Mouse (Mus musculus) heart, embryonic 13.5 days (tissue): ENCODE data around the gene Rgcc. TPM values are rescaled to one million over a fixed set of nuclear protein-coding genes. Genes with fewer than 3 reads are reported as not detected.

ENCODE experiments used
- ATAC-seq: fragments of 200-750 bp; cut with Nextera tagmentation; 2 replicates; pipeline ENCODE4 v1.8.0; 2017; ENCODE audit warnings: moderate TSS enrichment; ENCODE audit not compliant: insufficient number of reproducible peaks, low FRiP score, low TSS enrichment; ENCODE audit errors: extremely low read depth
- H3K27ac ChIP-seq: fragments of 300-500 bp; sonication (generic); replicated peaks from 2 replicates; pipeline ENCODE4 v1.5.1; 2015; ENCODE audit warnings: moderate library complexity, mild to moderate bottlenecking, inconsistent platforms
- H3K27me3 ChIP-seq: fragments of 300-500 bp; sonication (generic); replicated peaks from 2 replicates; pipeline ENCODE4 v1.6.1; 2015; ENCODE audit warnings: mild to moderate bottlenecking, inconsistent platforms
- H3K36me3 ChIP-seq: fragments of 300-500 bp; sonication (generic); 2 replicates; pipeline ENCODE4 v1.6.1; 2015; ENCODE audit warnings: mild to moderate bottlenecking, inconsistent platforms
- H3K4me1 ChIP-seq: fragments of 300-500 bp; sonication (generic); 2 replicates; pipeline ENCODE4 v1.6.1; 2015; ENCODE audit warnings: inconsistent platforms
- H3K4me2 ChIP-seq: fragments of 300-500 bp; sonication (generic); 2 replicates; pipeline ENCODE4 v1.6.1; 2015; ENCODE audit warnings: inconsistent platforms, mild to moderate bottlenecking, moderate library complexity
- H3K4me3 ChIP-seq: fragments of 300-500 bp; sonication (generic); 2 replicates; pipeline ENCODE4 v1.5.1; 2015; ENCODE audit warnings: moderate library complexity, mild to moderate bottlenecking, inconsistent platforms
- H3K9ac ChIP-seq: fragments of 300-500 bp; sonication (generic); 2 replicates; pipeline ENCODE4 v1.6.1; 2015; ENCODE audit warnings: inconsistent platforms, mild to moderate bottlenecking, moderate library complexity
- H3K9me3 ChIP-seq: fragments of 300-500 bp; sonication (generic); 2 replicates; pipeline ENCODE4 v1.6.1; 2016; ENCODE audit warnings: inconsistent platforms
- WGBS: fragments of 180-500 bp; shearing (Covaris S2); methylation state at CpG from one replicate; pipeline ENCODE4 v1.1.7; 2015; ENCODE audit warnings: mixed read lengths; 5-methylcytosine and 5-hydroxymethylcytosine counted together
- polyA plus RNA-seq: library from polyadenylated mRNA; unstranded; fragments of >200 nt; fragmentation: Nextera tagmentation; extraction: Ambion mirVana; gene quantifications from 2 replicates; pipeline ENCODE4 v1.2.1, GENCODE M21; 2015

Rgcc gene
- polyA plus RNA-seq, 1 experiment from 2014 or later = 12.6 TPM

- H3K4me1 ChIP-seq = peaks cover 22% of the 10 kb centered on the region
- H3K9me3 ChIP-seq = no peaks in the 10 kb centered on the region
- peaks cover 36% of the 10 kb centered on the region for H3K27me3 ChIP-seq
- H3K4me2 ChIP-seq = peak overlapping the region; percentile 96
- H3K4me3 ChIP-seq = peak overlapping the region; percentile 59
- no peaks in the 10 kb centered on the region for H3K36me3 ChIP-seq
- no peak overlapping the region for H3K27ac ChIP-seq
- WGBS = under 1% methylated on average over 52 of the region's 52 CpGs
- peak overlapping the region; percentile 81 for H3K9ac ChIP-seq
- no peak for ATAC-seq
Observed at GRCm38 (mm10) chr14:79300641-79301350, 649 bp downstream of the Rgcc start.

GRCm38 (mm10) chr14:79299796-79300195 lies 1.6 kb downstream of the Rgcc start:
- Histone ChIP-seq H3K4me2 (peak overlapping the region; percentile 96), H3K27ac (no peak overlapping the region), H3K9me3 (no peaks in the 10 kb centered on the region), H3K4me3 (peak overlapping the region; percentile 59), H3K4me1 (peaks cover 22% of the 10 kb centered on the region), H3K36me3 (no peaks in the 10 kb centered on the region), H3K27me3 (peaks cover 36% of the 10 kb centered on the region), H3K9ac (no peak overlapping the region)
- no peak for ATAC-seq
- WGBS = 44% methylated on average over 6 of the region's 6 CpGs

- peaks cover 22% of the 10 kb centered on the region for H3K4me1 ChIP-seq
- H3K27ac ChIP-seq = no peak overlapping the region
- H3K9me3 ChIP-seq = no peaks in the 10 kb centered on the region
- no peak overlapping the region for H3K9ac ChIP-seq
- H3K4me2 ChIP-seq = peak overlapping the region; percentile 28; the same call in 1 of the 2 replicates
- 70% methylated on average over 4 of the region's 4 CpGs for WGBS
- H3K4me3 ChIP-seq = no peak overlapping the region
- ATAC-seq = no peak
- H3K36me3 ChIP-seq = no peaks in the 10 kb centered on the region
- H3K27me3 ChIP-seq = peaks cover 36% of the 10 kb centered on the region
Observed at GRCm38 (mm10) chr14:79299230-79299629, 2.2 kb downstream of the Rgcc start.

GRCm38 (mm10) chr14:79298314-79298992 lies 3.0 kb downstream of the Rgcc start:
- Histone ChIP-seq H3K27ac (no peak overlapping the region), H3K9ac (no peak overlapping the region), H3K36me3 (no peaks in the 10 kb centered on the region), H3K4me3 (no peak overlapping the region), H3K9me3 (no peaks in the 10 kb centered on the region), H3K4me2 (peak overlapping the region; percentile 28; the same call in 1 of the 2 replicates), H3K4me1 (peaks cover 28% of the 10 kb centered on the region), H3K27me3 (peaks cover 36% of the 10 kb centered on the region)
- WGBS = 56% methylated on average over 7 of the region's 7 CpGs
- ATAC-seq = no peak

- H3K27me3 ChIP-seq = peaks cover 26% of the 10 kb centered on the region
- no peaks in the 10 kb centered on the region for H3K9me3 ChIP-seq
- peaks cover 38% of the 10 kb centered on the region for H3K4me1 ChIP-seq
- H3K27ac ChIP-seq = no peak overlapping the region
- ATAC-seq = no peak
- 48% methylated on average over 5 of the region's 5 CpGs for WGBS
- H3K9ac ChIP-seq = no peak overlapping the region
- H3K4me3 ChIP-seq = no peak overlapping the region
- no peaks in the 10 kb centered on the region for H3K36me3 ChIP-seq
- no peak overlapping the region for H3K4me2 ChIP-seq
Observed at GRCm38 (mm10) chr14:79296836-79297235, 4.6 kb downstream of the Rgcc start.

GRCm38 (mm10) chr14:79296201-79296600 lies 5.2 kb downstream of the Rgcc start:
- Histone ChIP-seq H3K4me1 (peaks cover 40% of the 10 kb centered on the region), H3K9ac (no peak overlapping the region), H3K9me3 (no peaks in the 10 kb centered on the region), H3K27me3 (peaks cover 26% of the 10 kb centered on the region), H3K4me2 (no peak overlapping the region), H3K27ac (no peak overlapping the region), H3K4me3 (no peak overlapping the region), H3K36me3 (no peaks in the 10 kb centered on the region)
- 62% methylated on average over 7 of the region's 7 CpGs for WGBS
- ATAC-seq = no peak

GRCm38 (mm10) chr14:79295579-79295978 lies 5.9 kb downstream of the Rgcc start:
- Histone ChIP-seq H3K27ac (no peak overlapping the region), H3K4me3 (no peak overlapping the region), H3K9ac (no peak overlapping the region), H3K27me3 (peaks cover 26% of the 10 kb centered on the region), H3K4me2 (no peak overlapping the region), H3K4me1 (peaks cover 39% of the 10 kb centered on the region), H3K36me3 (no peaks in the 10 kb centered on the region), H3K9me3 (no peaks in the 10 kb centered on the region)
- no peak for ATAC-seq
- WGBS = 90% methylated on average over 9 of the region's 9 CpGs

- Histone ChIP-seq H3K4me2 (no peak overlapping the region), H3K9ac (no peak overlapping the region), H3K36me3 (no peaks in the 10 kb centered on the region), H3K9me3 (no peaks in the 10 kb centered on the region), H3K4me1 (peaks cover 40% of the 10 kb centered on the region), H3K27ac (no peak overlapping the region), H3K27me3 (peaks cover 22% of the 10 kb centered on the region), H3K4me3 (no peak overlapping the region)
- WGBS = 63% methylated on average over 5 of the region's 5 CpGs
- no peak for ATAC-seq
Observed at GRCm38 (mm10) chr14:79294950-79295349, 6.5 kb downstream of the Rgcc start.

GRCm38 (mm10) chr14:79294051-79294814 lies 7.2 kb downstream of the Rgcc start:
- no peaks in the 10 kb centered on the region for H3K9me3 ChIP-seq
- H3K9ac ChIP-seq = no peak overlapping the region
- H3K27me3 ChIP-seq = peaks cover 17% of the 10 kb centered on the region
- 77% methylated on average over 8 of the region's 8 CpGs for WGBS
- H3K27ac ChIP-seq = no peak overlapping the region
- peaks cover 46% of the 10 kb centered on the region for H3K4me1 ChIP-seq
- no peak for ATAC-seq
- H3K4me2 ChIP-seq = no peak overlapping the region
- H3K4me3 ChIP-seq = no peak overlapping the region
- H3K36me3 ChIP-seq = no peaks in the 10 kb centered on the region

- H3K9me3 ChIP-seq = no peaks in the 10 kb centered on the region
- no peaks in the 10 kb centered on the region for H3K36me3 ChIP-seq
- no peak overlapping the region for H3K4me3 ChIP-seq
- 46% methylated on average over 11 of the region's 16 CpGs for WGBS
- H3K4me2 ChIP-seq = peak overlapping the region; percentile 37
- peaks cover 7% of the 10 kb centered on the region; the same call in 1 of the 2 replicates for H3K27me3 ChIP-seq
- no peak overlapping the region for H3K9ac ChIP-seq
- H3K4me1 ChIP-seq = peaks cover 38% of the 10 kb centered on the region
- ATAC-seq = no peak
- no peak overlapping the region for H3K27ac ChIP-seq
Observed at GRCm38 (mm10) chr14:79293119-79293780, 8.2 kb downstream of the Rgcc start.

- Histone ChIP-seq H3K9me3 (no peaks in the 10 kb centered on the region), H3K4me1 (peaks cover 38% of the 10 kb centered on the region), H3K27ac (no peak overlapping the region), H3K27me3 (no peaks in the 10 kb centered on the region), H3K36me3 (no peaks in the 10 kb centered on the region), H3K4me2 (no peak overlapping the region), H3K4me3 (no peak overlapping the region), H3K9ac (no peak overlapping the region)
- WGBS = 95% methylated on average over 4 of the region's 4 CpGs
- no peak for ATAC-seq
Observed at GRCm38 (mm10) chr14:79291629-79292028, 9.8 kb downstream of the Rgcc start.
